Mouse (Mus musculus) adrenal gland, postnatal 25 days (tissue): ENCODE measurements around the gene Cyb5r1. TPM values are rescaled to one million over a fixed set of nuclear protein-coding genes. Genes with fewer than 3 reads are reported as not detected.

Source experiments
- DNase-seq: peaks from one replicate; pipeline ENCODE4 v3.0.0; 2021; ENCODE audit warnings: mixed read lengths
- total RNA-seq: library from RNA; stranded (reverse); gene quantifications from 2 replicates; pipeline ENCODE4 v1.2.3, GENCODE M21; 2021

The Cyb5r1 gene
- total RNA-seq, 1 experiment from 2014 or later, result 51.2 TPM

- no peak for DNase-seq
Observed at GRCm38 (mm10) chr1:134460294-134461284, 55.2 kb downstream of the Cyb5r1 start.

Other genes with a start within 250 kb of the Cyb5r1 start
- 1.5 and 1.7 TPM in 2 replicates for gene Chil1, start 223.4 kb upstream of the Cyb5r1 start, total RNA-seq
- not detected in 2 replicates for gene Mybph, start 212.1 kb upstream of the Cyb5r1 start, total RNA-seq
- 89.7 and 151 TPM in 2 replicates for gene Adora1, start 170.1 kb upstream of the Cyb5r1 start, total RNA-seq
- gene Myog, start 115.6 kb upstream of the Cyb5r1 start, total RNA-seq, result not detected in 2 replicates
- gene Ppfia4, start 72.6 kb upstream of the Cyb5r1 start, total RNA-seq, result 0.67 and 2.0 TPM in 2 replicates
- 47.2 and 56.3 TPM in 2 replicates for gene Tmem183a, start 43.6 kb upstream of the Cyb5r1 start, total RNA-seq
- not detected in 2 replicates for gene 4933406M09Rik, start 19.6 kb upstream of the Cyb5r1 start, total RNA-seq
- 129 and 132 TPM in 2 replicates for gene Adipor1, start 9.8 kb downstream of the Cyb5r1 start, total RNA-seq
- gene Klhl12, start 50.0 kb downstream of the Cyb5r1 start, total RNA-seq, result 20.1 and 24.9 TPM in 2 replicates
- gene Rabif, start 89.1 kb downstream of the Cyb5r1 start, total RNA-seq, result 34.1 and 38.4 TPM in 2 replicates
- gene Mgat4e, start 144.1 kb downstream of the Cyb5r1 start, total RNA-seq, result not detected in 2 replicates
- 45.5 and 55.4 TPM in 2 replicates for gene Kdm5b, start 154.6 kb downstream of the Cyb5r1 start, total RNA-seq
- gene Syt2, start 241.1 kb downstream of the Cyb5r1 start, total RNA-seq, result 0.18 TPM in 1 of 2 replicates, not detected in the other